Mouse (Mus musculus): ENCODE measurements around the gene Ears2.

Gene Ears2

GRCm38 (mm10) chr7:122066945-122067516 lies at the start of gene Ears2, which contains the start of gene Ubfd1:
Ears2 (minus strand) TSS chr7:122067263.
Ubfd1 (plus strand) TSS chr7:122067175.
- DNase-seq (ENCODE audit: inconsistent ontology term): peak; percentile 99

- DNase-seq (ENCODE audit: inconsistent ontology term): no peak
Observed at GRCm38 (mm10) chr7:122108206-122108605, 41.1 kb upstream of the Ears2 start.

- peak; percentile 93 for DNase-seq (ENCODE audit: inconsistent ontology term)
Observed at GRCm38 (mm10) chr7:122101747-122102244, 34.7 kb upstream of the Ears2 start, which contains the start of gene Ndufab1. Ndufab1 (minus strand) TSS chr7:122101886.

GRCm38 (mm10) chr7:122101014-122101746 lies 34.1 kb upstream of the Ears2 start:
- peak; percentile 57 for DNase-seq (ENCODE audit: inconsistent ontology term)

GRCm38 (mm10) chr7:122099222-122099621 lies 32.2 kb upstream of the Ears2 start:
- DNase-seq (ENCODE audit: inconsistent ontology term): peak; percentile 27

GRCm38 (mm10) chr7:122098009-122098408 lies 30.9 kb upstream of the Ears2 start:
- DNase-seq (ENCODE audit: inconsistent ontology term): no peak

DNA sequence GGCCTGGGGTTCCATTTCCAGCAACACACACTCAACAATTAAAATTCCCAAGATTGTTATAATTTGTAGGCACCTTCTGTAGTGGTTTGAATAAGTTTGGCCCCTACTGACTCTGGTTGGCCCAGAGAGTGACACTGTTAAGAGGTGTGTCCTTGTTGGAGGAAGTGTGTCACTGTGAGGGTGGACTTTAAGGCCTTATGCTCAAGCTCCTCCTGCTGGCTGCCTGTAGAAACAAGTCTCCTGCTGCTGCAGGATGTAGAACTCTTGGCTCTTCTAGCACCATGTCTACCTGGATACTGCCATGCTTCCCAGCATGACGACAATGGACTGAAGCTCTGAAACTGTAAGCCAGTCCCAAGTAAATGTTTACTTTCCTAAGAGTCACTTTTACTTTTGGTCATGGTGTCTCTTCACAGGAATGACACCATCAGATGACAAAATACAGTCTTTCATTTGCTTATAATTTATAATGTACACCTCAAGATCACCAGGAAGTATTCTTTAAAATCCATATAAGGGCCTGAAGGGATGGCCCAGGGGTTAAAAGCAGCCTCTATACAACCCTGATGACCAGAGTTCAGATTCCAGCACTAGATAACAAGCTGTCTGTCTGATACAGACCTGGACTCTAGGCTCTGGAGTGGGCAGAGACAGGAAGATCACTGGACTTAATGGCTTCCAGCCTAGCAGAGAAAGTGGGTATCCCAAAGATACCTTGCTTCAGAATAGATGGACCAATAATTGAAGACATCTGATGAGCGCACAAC lies 27.7 kb upstream of the Ears2 start:
- DNase-seq (ENCODE audit: inconsistent ontology term): no peak

DNA sequence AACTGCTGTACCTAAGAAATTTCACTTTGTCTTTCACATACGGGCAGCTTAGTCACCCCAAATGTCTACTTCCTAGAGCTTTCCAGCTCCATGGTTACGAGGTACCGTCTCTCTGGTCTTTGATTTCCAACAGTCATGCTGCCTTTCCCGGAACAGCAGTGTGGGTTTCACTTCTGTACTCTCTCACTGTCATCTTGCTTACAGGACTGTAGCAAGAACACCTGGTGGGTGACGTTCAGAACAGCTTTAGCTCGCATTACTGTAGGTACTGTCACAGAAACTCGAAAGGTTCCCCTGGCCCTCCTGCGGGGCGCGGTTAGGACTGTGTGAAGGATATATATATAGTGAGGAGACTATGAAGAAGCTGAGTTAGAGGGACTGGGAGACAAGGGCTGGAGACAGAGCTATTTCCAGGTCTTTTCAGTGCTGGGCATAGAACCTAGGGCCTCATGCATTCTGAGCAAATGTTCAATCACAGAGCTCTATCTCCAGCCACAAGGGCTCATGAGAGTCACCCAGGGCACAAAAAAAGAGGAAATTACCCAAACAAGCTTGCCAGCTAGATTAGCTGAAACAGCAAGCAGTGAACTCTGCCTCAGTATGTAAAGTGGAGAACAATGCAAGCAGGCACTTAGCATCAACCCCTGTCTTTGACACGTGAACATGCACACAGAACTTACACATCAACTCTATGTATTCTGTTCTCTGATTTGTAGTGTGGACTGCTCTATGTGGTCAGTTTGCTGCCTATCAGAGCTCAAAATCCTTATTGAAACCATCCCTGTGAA lies 20.3 kb upstream of the Ears2 start:
- DNase-seq (ENCODE audit: inconsistent ontology term): no peak

DNA sequence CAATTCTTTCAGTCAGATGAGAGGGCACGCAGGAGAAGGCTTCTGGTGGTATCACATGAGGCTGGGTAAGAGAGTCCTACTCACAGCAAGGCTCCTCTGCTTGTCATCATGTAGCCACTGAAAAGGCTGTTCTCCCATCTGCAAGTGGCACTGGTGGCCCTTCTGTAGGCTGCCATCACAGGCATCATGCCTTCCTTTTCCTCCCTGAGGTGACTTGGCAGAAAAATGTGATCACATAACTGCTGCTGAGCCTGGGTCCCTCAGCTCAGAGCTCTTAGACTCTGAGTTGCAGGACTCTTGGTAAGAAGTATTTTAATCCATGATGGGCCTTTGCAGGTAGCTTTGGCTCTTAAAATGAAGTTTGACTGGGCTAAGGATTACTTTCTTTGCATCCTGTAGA lies 14.0 kb upstream of the Ears2 start:
- DNase-seq (ENCODE audit: inconsistent ontology term): no peak

- no peak for DNase-seq (ENCODE audit: inconsistent ontology term)
Observed at GRCm38 (mm10) chr7:122079798-122080554, 12.9 kb upstream of the Ears2 start.

- no peak for DNase-seq (ENCODE audit: inconsistent ontology term)
Observed at GRCm38 (mm10) chr7:122074374-122074773, 7.3 kb upstream of the Ears2 start.

- peak; percentile 33 for DNase-seq (ENCODE audit: inconsistent ontology term)
Observed at GRCm38 (mm10) chr7:122067517-122068381, 686 bp upstream of the Ears2 start.

- no peak for DNase-seq (ENCODE audit: inconsistent ontology term)
Observed at GRCm38 (mm10) chr7:122066102-122066944, 740 bp downstream of the Ears2 start.

DNA sequence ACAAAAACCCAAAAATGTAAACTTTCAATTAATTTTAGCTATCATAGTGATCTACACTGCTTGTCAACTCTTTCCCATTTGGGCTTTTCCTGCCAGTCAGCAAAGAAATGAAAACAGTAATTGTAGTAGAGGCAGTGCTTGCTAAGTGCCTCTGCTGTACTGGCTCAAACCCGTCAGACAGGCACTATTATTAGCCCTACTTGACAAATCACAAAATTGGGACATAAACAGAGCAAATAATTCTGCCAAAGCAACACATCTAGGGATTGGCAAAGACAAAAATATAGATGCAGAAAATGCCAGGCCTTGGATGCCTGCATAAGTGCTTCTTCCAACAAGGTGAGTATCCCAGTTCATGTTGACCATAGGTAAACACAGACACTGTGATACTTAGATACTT lies 1.4 kb downstream of the Ears2 start:
- no peak for DNase-seq (ENCODE audit: inconsistent ontology term)

DNA sequence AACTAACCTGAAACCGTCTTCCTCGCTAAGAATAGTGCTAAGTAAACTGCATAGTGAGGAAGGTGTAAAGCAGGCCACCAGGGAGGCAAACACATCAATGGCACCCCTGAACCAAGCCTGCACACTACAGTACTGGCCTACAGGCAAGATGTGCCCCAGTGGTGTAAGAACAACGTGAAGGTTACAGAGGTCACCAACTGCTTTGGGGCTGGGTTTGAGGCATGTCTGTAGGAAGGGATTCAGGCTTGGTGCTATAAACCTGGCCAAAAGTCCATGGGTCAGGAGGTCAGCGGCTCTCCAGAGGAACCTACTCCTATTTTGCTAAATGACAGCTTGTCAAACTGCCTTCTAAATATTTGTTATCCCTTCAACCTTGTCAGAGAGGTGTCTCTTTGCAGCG lies 10.4 kb downstream of the Ears2 start:
- DNase-seq (ENCODE audit: inconsistent ontology term): no peak

- DNase-seq (ENCODE audit: inconsistent ontology term): no peak
Observed at GRCm38 (mm10) chr7:122050834-122051233, 16.2 kb downstream of the Ears2 start.

DNA sequence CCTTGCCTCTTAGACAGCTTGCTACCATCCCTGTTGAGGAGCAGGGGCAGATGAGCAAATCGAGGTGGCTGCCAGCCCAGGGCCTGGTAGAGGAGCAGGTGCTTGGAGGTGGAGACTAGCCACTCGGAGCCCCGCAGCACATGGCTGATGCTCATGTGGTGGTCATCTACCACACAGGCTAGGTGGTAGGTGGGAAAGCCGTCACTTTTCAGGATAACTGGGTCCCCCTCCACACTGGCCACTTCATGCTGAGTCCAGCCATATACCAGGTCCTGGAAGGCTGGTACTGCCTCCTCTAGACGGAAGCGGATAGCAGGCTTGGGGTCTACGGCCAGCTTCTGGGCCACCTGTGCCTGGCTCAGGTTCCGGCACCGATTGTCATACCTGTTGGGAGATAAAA lies 18.9 kb downstream of the Ears2 start:
- DNase-seq (ENCODE audit: inconsistent ontology term): no peak

- no peak for DNase-seq (ENCODE audit: inconsistent ontology term)
Observed at GRCm38 (mm10) chr7:122046813-122047212, 20.2 kb downstream of the Ears2 start.

DNA sequence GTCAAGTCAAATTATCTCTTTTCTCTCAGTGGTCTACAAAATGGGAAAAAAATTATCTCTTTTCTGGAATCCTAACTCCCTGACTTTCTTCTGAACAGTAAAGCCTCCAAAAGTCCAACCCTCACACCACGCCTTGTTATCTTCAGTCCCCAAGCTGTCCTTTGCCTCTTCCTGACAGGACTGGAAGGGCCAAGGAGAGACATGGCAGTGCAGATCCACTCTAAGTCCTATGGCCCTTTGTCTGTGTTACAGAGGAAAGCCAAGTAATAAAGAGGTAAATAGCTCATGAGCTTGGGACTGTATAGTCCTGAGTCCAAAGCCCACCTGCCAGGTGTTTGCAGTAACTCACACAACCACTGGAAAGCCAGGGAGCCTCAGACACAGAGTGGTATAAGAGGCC lies 21.4 kb downstream of the Ears2 start:
- no peak for DNase-seq (ENCODE audit: inconsistent ontology term)

All from Muller cell, postnatal 12 days (primary cell).